Mouse (Mus musculus): ENCODE measurements around the gene Sparcl1.

Sparcl1 gene

DNA sequence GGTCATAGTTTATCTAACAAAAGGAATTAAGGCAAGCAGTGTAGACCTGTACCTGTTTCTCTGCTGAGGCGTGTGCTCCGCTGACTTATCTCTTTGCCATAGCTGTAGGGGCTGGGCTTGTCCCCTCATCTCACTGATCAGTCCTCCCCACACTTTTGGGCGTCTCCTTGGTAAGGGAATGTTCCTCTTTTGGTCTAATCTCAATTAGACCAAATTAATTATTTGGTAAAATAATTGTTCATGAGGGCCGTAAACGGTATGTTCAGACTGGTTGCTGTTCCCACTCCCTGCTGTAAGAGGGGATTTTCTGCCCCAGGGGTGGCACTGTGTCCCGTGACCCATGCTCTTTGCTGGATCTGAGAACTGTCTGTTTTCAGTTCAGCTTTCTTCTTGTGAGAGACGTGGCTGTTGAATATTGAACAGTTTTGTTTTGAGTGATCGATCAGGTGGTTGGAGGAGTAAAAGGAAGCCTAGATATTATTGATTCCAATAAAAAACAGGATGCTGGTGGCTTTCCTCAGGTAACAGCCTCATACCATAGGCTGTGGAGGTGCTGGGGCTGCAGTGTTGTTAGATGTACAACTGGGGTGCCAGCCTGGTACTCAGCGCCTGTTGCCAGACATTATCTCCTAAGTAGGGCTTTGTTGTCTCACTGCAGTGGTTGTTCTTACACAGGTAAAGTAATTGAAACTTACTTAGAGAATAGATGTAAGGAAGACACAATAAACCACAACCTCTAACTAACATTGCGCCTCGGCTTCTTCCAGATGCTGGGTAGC lies 50.6 kb downstream of the Sparcl1 start:
- in situ Hi-C loops (cut with MboI, MseI): loop anchor here in 1 of 2 experiments (5.0 kb wide), 1 partner anchor 61 kb away; no protein-coding TSS in a partner anchor

- in situ Hi-C loops (cut with MboI, MseI): loop anchor here in 1 of 2 experiments (5.0 kb wide), 1 partner anchor 60 kb away; no protein-coding TSS in a partner anchor
These were observed 51.4 kb downstream of the Sparcl1 start for GRCm38 (mm10) chr5:104061936-104062772.

DNA sequence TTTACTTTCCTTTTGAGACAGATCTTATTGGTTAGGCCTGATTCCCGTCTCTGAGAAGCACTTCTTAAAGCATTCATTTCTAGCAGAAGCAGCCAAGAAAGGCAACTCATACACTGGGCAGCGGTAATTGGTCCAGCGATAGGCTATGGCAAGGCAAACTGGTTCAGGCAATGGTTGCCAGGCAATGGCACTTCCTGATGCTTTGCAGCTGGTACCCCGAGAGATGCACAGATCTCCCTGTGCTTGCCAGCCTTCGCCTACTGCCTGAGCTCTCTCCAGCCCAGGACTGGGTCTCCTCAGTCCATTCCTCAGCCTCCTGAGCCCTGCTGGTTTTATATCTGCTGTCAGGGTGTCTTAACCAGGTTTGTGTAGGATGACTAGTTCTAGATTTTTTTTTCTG lies 53.1 kb downstream of the Sparcl1 start:
- in situ Hi-C loops (cut with MboI, MseI): loop anchor here in 1 of 2 experiments (5.0 kb wide), 1 partner anchor 58 kb away; no protein-coding TSS in a partner anchor

GRCm38 (mm10) chr5:104059628-104060027 lies 53.9 kb downstream of the Sparcl1 start:
- in situ Hi-C loops (cut with MboI, MseI): loop anchor here in 1 of 2 experiments (5.0 kb wide), 1 partner anchor 57 kb away; no protein-coding TSS in a partner anchor

DNA sequence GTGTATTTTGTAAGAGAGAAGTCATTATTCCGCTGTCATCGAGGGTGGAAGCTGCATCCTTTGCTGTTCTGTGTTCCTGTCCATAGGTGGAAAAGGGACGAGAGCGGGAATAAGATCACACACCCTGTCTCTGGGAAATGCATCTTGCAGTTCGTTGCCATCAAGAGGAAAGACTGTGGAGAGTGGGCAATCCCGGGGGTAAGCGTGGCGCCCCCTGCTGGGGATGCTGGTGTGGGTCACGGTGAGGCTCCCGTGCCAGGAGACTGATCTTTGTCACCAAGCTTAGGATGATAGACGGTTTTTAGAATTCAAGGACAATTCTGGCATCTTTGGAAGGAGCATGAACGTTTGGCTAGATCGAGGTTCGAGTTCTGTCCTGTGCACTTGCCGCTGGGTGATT lies 55.5 kb downstream of the Sparcl1 start:
- in situ Hi-C loops (cut with MboI, MseI): no loop called here

GRCm38 (mm10) chr5:104056295-104056694 lies 57.2 kb downstream of the Sparcl1 start:
- in situ Hi-C loops (cut with MboI, MseI): no loop called here

DNA sequence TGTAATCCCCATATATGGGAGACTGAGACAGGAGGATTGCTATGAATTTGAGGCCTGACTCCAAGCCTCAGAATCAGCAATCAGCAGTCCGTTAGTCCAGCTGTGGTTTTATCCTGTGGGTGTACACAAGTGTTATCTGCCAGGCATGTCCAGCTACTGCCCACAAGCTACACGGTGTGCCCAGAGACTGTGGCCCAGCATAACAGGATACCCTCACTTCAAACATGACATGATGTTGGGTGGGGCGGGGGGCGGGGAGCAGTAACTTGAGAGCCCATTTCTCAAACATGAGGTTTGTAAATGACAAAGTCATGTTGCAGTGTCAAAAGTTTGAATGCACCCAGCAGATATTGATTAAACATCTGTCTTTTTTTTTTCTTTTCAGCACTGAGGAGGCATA lies 57.7 kb downstream of the Sparcl1 start:
- in situ Hi-C loops (cut with MboI, MseI): no loop called here

- in situ Hi-C loops (cut with MboI, MseI): loop anchor here in 1 of 2 experiments (5.0 kb wide), 1 partner anchor 58 kb away; no protein-coding TSS in a partner anchor
These were observed 58.6 kb downstream of the Sparcl1 start for GRCm38 (mm10) chr5:104054938-104055337.

GRCm38 (mm10) chr5:104052956-104053355 lies 60.6 kb downstream of the Sparcl1 start:
- in situ Hi-C loops (cut with MboI, MseI): loop anchor here in 1 of 2 experiments (5.0 kb wide), 1 partner anchor 56 kb away; no protein-coding TSS in a partner anchor

DNA sequence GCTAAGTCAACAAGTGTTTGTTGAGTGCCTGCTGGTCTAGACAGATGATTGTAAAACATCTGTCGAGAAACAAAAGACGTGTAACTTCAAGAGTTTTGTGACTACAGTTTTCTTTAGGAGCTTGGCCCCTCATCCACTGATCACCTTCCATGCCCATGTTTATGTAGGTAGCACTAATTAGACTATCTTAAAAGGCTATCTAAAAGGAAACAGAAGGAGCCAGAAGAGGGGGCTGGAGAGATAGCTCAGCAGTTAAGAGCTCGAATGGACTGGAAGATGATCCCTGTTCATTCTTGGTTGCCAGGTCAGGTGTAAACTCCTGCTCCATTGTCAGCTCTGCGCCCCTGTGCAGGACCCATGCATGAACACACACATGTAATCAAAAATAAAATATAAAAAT lies 65.4 kb downstream of the Sparcl1 start:
- in situ Hi-C loops (cut with MboI, MseI): loop anchor here (5.0 to 10.0 kb wide), 2 partner anchors 131 to 1687 kb away; no protein-coding TSS in a partner anchor

- in situ Hi-C loops (cut with MboI, MseI): loop anchor here (5.0 to 10.0 kb wide), 2 partner anchors 130 to 1687 kb away; no protein-coding TSS in a partner anchor
These were observed 66.1 kb downstream of the Sparcl1 start for GRCm38 (mm10) chr5:104047200-104048105.

- in situ Hi-C loops (cut with MboI, MseI): loop anchor here (5.0 to 10.0 kb wide), 2 partner anchors 129 to 1688 kb away; no protein-coding TSS in a partner anchor
These were observed 67.0 kb downstream of the Sparcl1 start, which contains the start of gene Nudt9 for GRCm38 (mm10) chr5:104046256-104047199. Gene Nudt9 (plus strand): TSS chr5:104046306.

DNA sequence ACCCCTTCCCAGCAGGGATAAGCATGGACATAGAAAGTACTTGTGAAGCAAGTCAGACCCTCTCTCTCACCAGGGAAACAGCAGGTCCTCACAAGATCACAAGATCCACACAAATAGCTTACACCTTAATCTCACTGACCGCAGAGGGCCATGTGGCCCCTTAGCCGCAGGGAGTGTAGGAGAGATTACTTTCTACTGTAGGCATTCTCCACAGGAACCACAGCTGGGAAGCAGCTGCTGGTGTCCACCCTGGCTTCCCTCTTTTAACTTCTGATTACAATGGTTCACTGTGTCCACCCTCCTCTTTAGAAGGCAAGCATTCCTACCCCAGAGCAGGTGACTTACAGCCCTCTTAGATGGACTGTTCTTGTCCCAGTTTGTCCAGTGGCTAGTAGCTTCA lies 69.8 kb downstream of the Sparcl1 start:
- in situ Hi-C loops (cut with MboI, MseI): loop anchor here in 1 of 2 experiments (10.0 kb wide), 1 partner anchor 1691 kb away; no protein-coding TSS in a partner anchor

GRCm38 (mm10) chr5:104042906-104043305 lies 70.6 kb downstream of the Sparcl1 start:
- in situ Hi-C loops (cut with MboI, MseI): loop anchor here in 1 of 2 experiments (10.0 kb wide), 1 partner anchor 1692 kb away; no protein-coding TSS in a partner anchor

DNA sequence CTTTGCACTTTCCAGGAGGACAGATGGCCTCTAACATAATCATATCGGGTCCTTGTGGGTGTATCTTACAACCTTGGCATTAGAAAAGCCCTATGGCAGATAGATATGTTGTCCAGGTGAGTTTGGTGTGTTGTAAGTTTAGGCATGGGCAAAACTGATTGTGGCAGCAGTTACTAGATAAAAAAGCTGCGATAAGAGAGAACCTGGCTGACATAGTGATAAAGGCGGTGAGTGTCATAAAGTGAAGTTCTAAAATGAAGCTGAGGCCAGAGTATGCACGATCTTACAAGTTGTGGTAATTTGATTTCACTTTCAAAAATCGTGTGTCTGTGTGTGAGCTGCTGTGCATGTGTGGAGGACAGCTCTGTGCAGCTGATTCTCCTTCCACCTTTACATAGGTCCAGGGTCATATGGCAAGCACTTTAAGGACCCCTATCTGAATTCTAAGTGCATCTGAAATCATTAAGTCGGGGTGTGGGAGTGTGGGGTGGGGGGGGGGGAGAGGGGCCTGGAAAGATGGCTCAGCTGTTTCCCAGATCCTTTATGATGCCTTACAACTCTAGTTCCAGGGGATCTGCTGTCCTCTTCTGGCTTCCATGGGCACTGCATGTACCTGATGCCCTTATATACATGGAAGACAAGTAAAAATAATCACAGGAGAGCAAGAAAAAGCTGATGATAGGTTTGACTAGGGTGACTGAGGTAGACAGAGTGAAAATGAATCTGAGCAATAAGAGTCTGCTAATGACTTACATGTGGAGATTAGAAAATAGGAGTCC lies 74.2 kb downstream of the Sparcl1 start:
- in situ Hi-C loops (cut with MboI, MseI): no loop called here

- in situ Hi-C loops (cut with MboI, MseI): no loop called here
These were observed 76.8 kb downstream of the Sparcl1 start for GRCm38 (mm10) chr5:104036686-104037085.

DNA sequence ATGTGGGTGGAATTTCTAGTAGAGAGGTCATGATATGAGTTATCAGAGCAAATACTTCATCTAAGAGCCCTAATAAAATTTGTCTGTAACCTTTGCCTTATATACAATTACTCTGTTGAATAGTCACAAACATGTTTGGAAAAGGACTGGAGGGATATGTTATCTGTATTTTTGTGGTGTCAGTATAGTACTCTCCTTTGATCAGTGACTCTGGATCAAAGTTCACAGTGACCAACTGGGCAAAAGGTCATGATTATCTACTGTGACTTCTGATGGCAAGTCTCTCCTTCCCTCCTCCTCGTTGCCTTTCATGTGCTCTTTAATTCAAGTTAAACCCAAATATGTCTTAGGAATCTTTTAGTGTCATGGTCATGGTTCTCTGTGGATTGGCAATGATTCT lies 77.7 kb downstream of the Sparcl1 start:
- in situ Hi-C loops (cut with MboI, MseI): no loop called here

DNA sequence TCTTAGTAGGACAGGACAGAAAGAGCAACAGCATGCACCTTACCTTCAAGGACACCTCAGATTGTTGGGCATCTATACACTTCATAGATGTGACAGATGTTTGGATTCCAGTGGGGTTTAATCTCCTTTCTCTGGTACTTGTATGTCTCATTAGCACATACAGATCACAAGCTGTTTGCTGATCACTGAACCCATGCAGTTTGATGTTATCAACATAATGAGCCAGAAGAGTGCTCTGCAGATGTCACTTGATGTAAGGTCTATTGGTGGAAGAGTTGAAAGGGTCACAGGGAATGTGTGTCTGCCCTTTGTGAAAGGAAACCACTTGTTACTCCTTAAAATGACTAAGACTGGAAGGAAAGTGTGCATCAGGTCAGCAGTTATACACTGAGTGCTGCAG lies 78.5 kb downstream of the Sparcl1 start:
- in situ Hi-C loops (cut with MboI, MseI): no loop called here
